Mouse (Mus musculus) limb, embryonic 15.5 days (tissue): ENCODE measurements around the gene Agbl2. TPM values are rescaled to one million over a fixed set of nuclear protein-coding genes. Genes with fewer than 3 reads are reported as not detected.

Source experiments
- ATAC-seq: fragments of 200-750 bp; cut with Nextera tagmentation; 2 replicates; pipeline ENCODE4 v1.8.0; 2017; ENCODE audit warnings: low read depth, moderate TSS enrichment; ENCODE audit not compliant: insufficient number of reproducible peaks, low FRiP score, low TSS enrichment
- H3K27ac ChIP-seq: fragments of 300-500 bp; sonication (generic); 2 replicates; pipeline ENCODE4 v1.5.1; 2015; ENCODE audit warnings: moderate library complexity, mild to moderate bottlenecking, inconsistent platforms
- H3K27me3 ChIP-seq: fragments of 300-500 bp; sonication (generic); 2 replicates; pipeline ENCODE4 v1.6.1; 2015; ENCODE audit warnings: inconsistent platforms
- H3K36me3 ChIP-seq: fragments of 300-500 bp; sonication (generic); 2 replicates; pipeline ENCODE4 v1.6.1; 2015; ENCODE audit warnings: inconsistent platforms
- H3K4me1 ChIP-seq: fragments of 300-500 bp; sonication (generic); 2 replicates; pipeline ENCODE4 v1.6.1; 2015; ENCODE audit warnings: inconsistent platforms
- H3K4me2 ChIP-seq: fragments of 300-500 bp; sonication (generic); 2 replicates; pipeline ENCODE4 v1.6.1; 2015; ENCODE audit warnings: mild to moderate bottlenecking, inconsistent platforms
- H3K4me3 ChIP-seq: fragments of 300-500 bp; sonication (generic); 2 replicates; pipeline ENCODE4 v1.5.1; 2015; ENCODE audit warnings: mild to moderate bottlenecking, inconsistent platforms
- H3K9ac ChIP-seq: fragments of 300-500 bp; sonication (generic); 2 replicates; pipeline ENCODE4 v1.6.1; 2015; ENCODE audit warnings: inconsistent platforms
- H3K9me3 ChIP-seq: fragments of 300-500 bp; sonication (generic); 2 replicates; pipeline ENCODE4 v1.6.1; 2016; ENCODE audit warnings: inconsistent platforms
- WGBS: fragments of 180-500 bp; shearing (Covaris S2); methylation state at CpG from one replicate; pipeline ENCODE4 v1.1.7; 2015; 5-methylcytosine and 5-hydroxymethylcytosine counted together
- polyA plus RNA-seq: library from polyadenylated mRNA; unstranded; fragments of >200 nt; fragmentation: Nextera tagmentation; extraction: Ambion mirVana; gene quantifications from 2 replicates; pipeline ENCODE4 v1.2.1, GENCODE M21; 2015

The Agbl2 gene
- polyA plus RNA-seq, 1 experiment from 2014 or later: 1.2 TPM

GRCm38 (mm10) chr2:90753565-90753964 lies 29.0 kb upstream of the Agbl2 start:
- ATAC-seq: no peak
- H3K27ac ChIP-seq: no peak overlapping the region
- H3K9ac ChIP-seq: no peak overlapping the region
- no peak overlapping the region for H3K4me2 ChIP-seq
- no peaks in the 10 kb centered on the region for H3K27me3 ChIP-seq
- no peak overlapping the region for H3K4me3 ChIP-seq
- peaks cover 70% of the 10 kb centered on the region for H3K36me3 ChIP-seq
- peaks cover 7% of the 10 kb centered on the region; the same call in 1 of the 2 replicates for H3K4me1 ChIP-seq
- H3K9me3 ChIP-seq: no peaks in the 10 kb centered on the region
- WGBS: 93% methylated on average over 2 of the region's 2 CpGs

DNA sequence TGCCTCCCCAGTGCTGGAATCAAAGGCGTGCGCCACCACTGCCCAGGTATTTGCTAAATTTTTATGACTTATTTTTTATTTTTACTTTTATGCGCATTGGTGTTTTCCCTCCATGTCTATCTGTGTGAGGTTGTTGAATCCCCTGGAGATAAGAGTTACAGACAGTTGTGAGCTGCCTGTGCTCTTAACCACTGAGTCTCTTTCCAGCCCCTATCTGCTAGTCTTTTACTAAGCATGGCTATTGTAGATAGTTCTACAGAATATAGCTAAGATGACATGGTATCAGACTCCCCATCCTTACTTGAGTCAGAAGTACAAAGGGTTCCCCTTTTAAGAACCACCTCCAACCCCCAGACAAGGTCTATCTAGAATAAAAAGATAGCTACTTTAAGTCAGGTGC lies 28.3 kb upstream of the Agbl2 start:
- WGBS: 99% methylated on average over 3 of the region's 3 CpGs
- Histone ChIP-seq H3K36me3 (peaks cover 76% of the 10 kb centered on the region), H3K9me3 (no peaks in the 10 kb centered on the region), H3K4me2 (no peak overlapping the region), H3K4me1 (0 out of 2 replicates have a peak, but pooled peaks cover 3% of the 10 kb centered on the region), H3K9ac (no peak overlapping the region), H3K27ac (no peak overlapping the region), H3K27me3 (no peaks in the 10 kb centered on the region), H3K4me3 (no peak overlapping the region)
- no peak for ATAC-seq

- ATAC-seq: no peak
These were observed 17.4 kb upstream of the Agbl2 start for GRCm38 (mm10) chr2:90765123-90765522.

DNA sequence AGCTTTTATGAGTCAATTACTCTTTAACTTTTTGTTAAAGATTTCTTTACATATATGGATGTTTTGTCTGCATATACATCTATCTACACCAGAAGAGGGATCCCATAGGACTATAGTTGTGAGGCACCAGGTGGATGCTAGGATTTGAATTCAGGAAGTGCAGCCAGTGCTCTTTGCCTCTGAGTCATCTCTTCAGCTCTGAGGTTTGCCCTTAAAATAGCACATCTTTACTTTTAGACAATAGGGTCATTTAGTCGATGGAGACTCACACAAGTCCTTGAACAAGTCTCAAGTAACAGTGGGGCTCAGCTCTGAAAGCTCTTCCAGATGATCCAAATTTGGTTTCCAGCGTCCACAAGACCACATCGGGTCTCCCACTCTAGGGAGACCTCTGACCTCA lies 1.2 kb upstream of the Agbl2 start:
- Histone ChIP-seq H3K4me3 (no peak overlapping the region), H3K9ac (no peak overlapping the region), H3K9me3 (no peaks in the 10 kb centered on the region), H3K27ac (no peak overlapping the region), H3K27me3 (peaks cover 8% of the 10 kb centered on the region; the same call in 1 of the 2 replicates), H3K36me3 (peaks cover 38% of the 10 kb centered on the region), H3K4me1 (peaks cover 15% of the 10 kb centered on the region), H3K4me2 (no peak overlapping the region)
- ATAC-seq: no peak
- WGBS: 42% methylated on average over 3 of the region's 3 CpGs

More at GRCm38 (mm10) chr2:90765123-90765522, 17.4 kb upstream of the Agbl2 start:
- Histone ChIP-seq H3K9ac (no peak overlapping the region), H3K27ac (no peak overlapping the region), H3K4me3 (no peak overlapping the region), H3K9me3 (no peaks in the 10 kb centered on the region), H3K4me2 (no peak overlapping the region), H3K27me3 (no peaks in the 10 kb centered on the region), H3K4me1 (no peaks in the 10 kb centered on the region), H3K36me3 (peaks cover 83% of the 10 kb centered on the region)
- WGBS: 88% methylated on average over 3 of the region's 3 CpGs

DNA sequence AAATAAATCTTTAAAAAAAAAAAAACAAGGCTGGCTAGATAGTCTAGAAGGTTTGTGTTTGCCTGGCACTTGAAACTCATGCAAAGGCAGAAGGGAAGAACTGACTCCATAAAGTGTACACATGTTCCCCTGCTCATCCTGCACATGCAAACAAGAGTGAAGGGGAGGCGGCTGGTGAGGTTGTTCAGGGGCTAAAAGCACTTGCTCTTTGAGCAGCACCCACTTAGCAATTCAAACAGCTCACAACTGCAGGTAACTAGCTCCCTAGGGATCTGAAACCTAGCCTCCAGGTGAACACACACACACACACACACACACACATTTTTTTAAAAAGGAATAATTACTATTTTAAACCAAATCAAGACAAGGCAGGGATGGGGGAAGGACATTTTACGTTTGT lies 589 bp upstream of the Agbl2 start:
- peak overlapping the region; percentile 48; the same call in 1 of the 2 replicates for H3K4me3 ChIP-seq
- peaks cover 8% of the 10 kb centered on the region; the same call in 1 of the 2 replicates for H3K27me3 ChIP-seq
- no peak for ATAC-seq
- no peaks in the 10 kb centered on the region for H3K9me3 ChIP-seq
- WGBS: 47% methylated on average over 2 of the region's 2 CpGs
- no peak overlapping the region for H3K4me2 ChIP-seq
- peaks cover 32% of the 10 kb centered on the region for H3K36me3 ChIP-seq
- no peak overlapping the region for H3K9ac ChIP-seq
- no peak overlapping the region for H3K27ac ChIP-seq
- H3K4me1 ChIP-seq: peaks cover 15% of the 10 kb centered on the region

DNA sequence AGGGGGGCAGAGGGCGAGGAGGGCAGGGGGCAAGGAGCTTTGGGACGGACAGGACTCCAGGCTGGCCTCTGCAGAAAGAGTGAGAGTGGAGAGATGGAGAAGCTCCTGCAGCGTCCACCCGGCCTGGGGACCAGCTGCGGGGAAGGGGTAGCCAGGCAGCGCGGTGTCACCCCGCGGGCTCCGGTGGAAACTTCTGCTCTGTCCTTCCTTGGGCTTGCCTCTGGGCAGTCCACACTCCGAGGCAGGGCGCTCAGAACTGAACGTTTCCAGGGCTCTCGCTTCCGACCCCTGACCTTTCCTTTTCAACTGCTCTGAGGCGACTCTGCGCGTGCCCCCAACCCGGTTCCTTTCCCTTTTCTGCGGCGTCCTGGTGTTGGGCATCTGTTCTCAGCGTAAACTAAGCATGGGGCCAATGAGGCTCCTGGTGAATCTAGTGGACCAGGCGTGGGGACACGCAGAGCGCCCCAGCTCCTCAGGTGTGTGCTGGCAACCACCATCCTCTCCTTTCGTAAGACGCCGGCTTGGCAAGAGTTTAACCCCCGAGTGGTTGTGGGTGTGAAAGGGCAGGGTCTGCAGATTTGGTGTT lies 467 bp downstream of the Agbl2 start:
- H3K36me3 ChIP-seq: peaks cover 25% of the 10 kb centered on the region
- WGBS: under 1% methylated on average over 28 of the region's 29 CpGs
- no peak overlapping the region for H3K27ac ChIP-seq
- H3K9ac ChIP-seq: peak overlapping the region; percentile 28; the same call in 1 of the 2 replicates
- peak overlapping the region; percentile 48 for H3K4me3 ChIP-seq
- H3K4me2 ChIP-seq: peak overlapping the region; percentile 90
- H3K9me3 ChIP-seq: no peaks in the 10 kb centered on the region
- peaks cover 8% of the 10 kb centered on the region; the same call in 1 of the 2 replicates for H3K27me3 ChIP-seq
- peaks cover 15% of the 10 kb centered on the region for H3K4me1 ChIP-seq
- ATAC-seq: peak; percentile 49; the same call in 1 of the 2 replicates

- WGBS: 81% methylated on average over 2 of the region's 2 CpGs
- Histone ChIP-seq H3K4me2 (no peak overlapping the region), H3K27me3 (peaks cover 5% of the 10 kb centered on the region; the same call in 1 of the 2 replicates), H3K36me3 (no peaks in the 10 kb centered on the region), H3K9ac (no peak overlapping the region), H3K27ac (no peak overlapping the region), H3K4me1 (peaks cover 5% of the 10 kb centered on the region), H3K9me3 (no peaks in the 10 kb centered on the region), H3K4me3 (no peak overlapping the region)
- ATAC-seq: no peak
These were observed 5.6 kb downstream of the Agbl2 start for GRCm38 (mm10) chr2:90788126-90788525.

DNA sequence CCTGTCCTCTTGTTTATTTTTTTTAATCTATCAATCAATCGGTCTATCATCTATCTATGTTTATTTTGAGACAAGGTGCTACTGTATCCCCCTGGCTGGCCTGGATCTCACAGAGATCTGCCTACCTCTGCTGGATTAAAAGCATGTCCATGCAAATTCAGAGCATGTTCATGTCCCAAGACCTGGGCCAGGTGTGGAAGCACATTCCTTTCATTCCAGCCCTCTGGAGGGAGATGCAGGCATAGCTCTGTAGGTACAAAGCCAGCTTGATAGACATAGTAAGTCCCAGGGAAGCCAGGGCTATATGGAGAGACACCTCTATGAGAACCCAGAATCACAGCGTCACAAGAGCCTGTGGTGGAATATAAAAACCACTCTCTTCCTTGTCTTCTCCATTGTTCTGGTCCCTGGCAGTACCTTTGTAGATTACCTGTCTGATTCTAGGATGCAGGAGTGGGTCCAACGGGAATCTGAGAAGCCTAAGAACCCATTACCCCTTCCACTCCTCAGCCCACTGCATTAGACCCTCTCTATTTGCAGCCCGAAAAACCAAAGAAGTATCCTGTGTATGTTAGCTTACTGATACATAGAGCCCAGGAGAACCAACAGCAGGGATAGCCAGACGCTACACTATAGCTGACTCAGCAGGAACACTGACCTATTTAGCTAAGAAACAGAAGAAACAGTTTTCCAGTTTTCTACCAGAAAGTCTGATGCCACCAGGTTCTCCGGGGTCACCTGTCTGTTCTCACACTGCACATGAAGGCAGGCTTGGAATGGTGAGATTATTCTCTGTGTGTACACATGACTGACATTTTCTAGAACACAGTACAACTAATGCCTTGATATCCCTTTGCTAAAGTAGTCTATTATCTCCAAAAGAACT lies 26.0 kb downstream of the Agbl2 start:
- Histone ChIP-seq H3K36me3 (no peaks in the 10 kb centered on the region), H3K9me3 (no peaks in the 10 kb centered on the region), H3K27ac (no peak overlapping the region), H3K9ac (no peak overlapping the region), H3K4me3 (no peak overlapping the region), H3K4me2 (no peak overlapping the region), H3K27me3 (no peaks in the 10 kb centered on the region), H3K4me1 (no peaks in the 10 kb centered on the region)
- no peak for ATAC-seq
- 80% methylated on average over 6 of the region's 6 CpGs for WGBS

- no peaks in the 10 kb centered on the region for H3K4me1 ChIP-seq
- H3K4me3 ChIP-seq: no peak overlapping the region
- ATAC-seq: no peak
- H3K4me2 ChIP-seq: no peak overlapping the region
- no peaks in the 10 kb centered on the region for H3K9me3 ChIP-seq
- WGBS: 87% methylated on average over 8 of the region's 8 CpGs
- no peaks in the 10 kb centered on the region for H3K36me3 ChIP-seq
- no peak overlapping the region for H3K9ac ChIP-seq
- H3K27me3 ChIP-seq: no peaks in the 10 kb centered on the region
- H3K27ac ChIP-seq: no peak overlapping the region
These were observed 28.2 kb downstream of the Agbl2 start for GRCm38 (mm10) chr2:90810751-90811150.

DNA sequence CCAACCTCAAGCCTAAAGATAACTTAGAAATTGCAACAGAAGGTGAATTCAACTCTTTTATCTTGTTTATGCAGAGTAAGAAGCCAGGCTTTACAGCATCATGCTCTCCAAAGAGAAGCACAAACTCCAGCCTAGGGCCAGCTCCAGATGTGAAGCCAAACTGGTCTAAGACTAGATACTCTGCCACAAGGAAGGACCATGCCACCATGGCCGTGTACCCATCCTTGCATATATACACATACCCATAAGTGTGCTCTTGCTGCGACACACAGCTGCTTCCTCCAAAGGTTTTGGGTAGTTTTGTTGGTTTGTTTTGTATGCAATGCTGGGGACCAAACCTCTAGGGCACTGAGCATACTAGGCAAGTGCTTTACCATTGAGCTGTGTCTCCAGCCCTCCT lies 32.7 kb downstream of the Agbl2 start:
- no peaks in the 10 kb centered on the region for H3K36me3 ChIP-seq
- 80% methylated on average over 2 of the region's 2 CpGs for WGBS
- no peak for ATAC-seq

DNA sequence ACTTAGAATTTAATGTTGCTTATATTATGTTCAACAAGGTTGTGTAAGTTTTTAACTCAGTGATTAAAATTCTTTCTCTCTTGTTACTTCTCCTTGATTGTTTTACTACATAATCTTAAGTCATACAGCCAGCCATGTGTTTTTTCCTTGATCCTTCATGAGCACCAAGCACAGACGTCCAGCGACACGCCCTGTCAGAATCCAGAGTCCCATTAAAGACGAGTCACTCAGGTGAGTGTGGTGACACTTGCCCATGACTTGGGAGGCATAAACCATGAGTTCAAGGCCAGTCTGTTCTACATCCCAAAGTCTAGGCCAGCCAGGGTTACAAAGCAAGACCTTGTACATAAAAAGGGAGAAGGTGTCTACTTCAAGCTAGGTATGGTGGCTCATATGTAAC lies 33.6 kb downstream of the Agbl2 start:
- H3K4me1 ChIP-seq: no peaks in the 10 kb centered on the region
- whole genome bisulfite sequencing: 71% methylated on average over 4 of the region's 4 CpGs
- no peak for ATAC-seq

More for the DNA sequence above, 32.7 kb downstream of the Agbl2 start:
- no peaks in the 10 kb centered on the region for H3K4me1 ChIP-seq
- H3K27me3 ChIP-seq: no peaks in the 10 kb centered on the region
- H3K9ac ChIP-seq: no peak overlapping the region
- no peaks in the 10 kb centered on the region for H3K9me3 ChIP-seq
- H3K4me3 ChIP-seq: no peak overlapping the region
- no peak overlapping the region for H3K27ac ChIP-seq
- no peak overlapping the region for H3K4me2 ChIP-seq

GRCm38 (mm10) chr2:90818710-90819109 lies 36.2 kb downstream of the Agbl2 start:
- H3K36me3 ChIP-seq: no peaks in the 10 kb centered on the region
- 81% methylated on average over 3 of the region's 3 CpGs for WGBS
- H3K4me1 ChIP-seq: no peaks in the 10 kb centered on the region
- no peak overlapping the region for H3K4me2 ChIP-seq
- H3K27ac ChIP-seq: no peak overlapping the region
- no peak overlapping the region for H3K4me3 ChIP-seq
- H3K27me3 ChIP-seq: no peaks in the 10 kb centered on the region
- H3K9me3 ChIP-seq: no peaks in the 10 kb centered on the region
- no peak for ATAC-seq
- H3K9ac ChIP-seq: no peak overlapping the region

More for the DNA sequence above, 33.6 kb downstream of the Agbl2 start:
- H3K27me3 ChIP-seq: no peaks in the 10 kb centered on the region
- H3K9me3 ChIP-seq: no peaks in the 10 kb centered on the region
- H3K27ac ChIP-seq: no peak overlapping the region
- H3K36me3 ChIP-seq: no peaks in the 10 kb centered on the region
- H3K4me2 ChIP-seq: no peak overlapping the region
- H3K9ac ChIP-seq: no peak overlapping the region
- no peak overlapping the region for H3K4me3 ChIP-seq
